Mouse (Mus musculus) heart, adult 2 months (tissue): ENCODE results near the gene Troap. TPM values are rescaled to one million over a fixed set of nuclear protein-coding genes. Genes with fewer than 3 reads are reported as not detected.

Experiments used
- DNase-seq, 2 experiments: peaks; one replicate each; pipeline ENCODE4 v3.0.0; 2021
- H3K27ac ChIP-seq: fragments of 200-600 bp; 2 replicates; pipeline ENCODE4 v1.8.1; 2022
- H3K27me3 ChIP-seq: fragments of 200-500 bp; 2 replicates; pipeline ENCODE4 v1.6.1; 2012; ENCODE audit warnings: mild to moderate bottlenecking, low read length, inconsistent platforms, mixed read lengths; ENCODE audit not compliant: control insufficient read depth, insufficient read depth
- H3K36me3 ChIP-seq: fragments of 200-500 bp; 2 replicates; pipeline ENCODE4 v1.6.1; 2012; ENCODE audit warnings: low read length, inconsistent platforms; ENCODE audit not compliant: control insufficient read depth, insufficient read depth
- H3K4me1 ChIP-seq: fragments of 200-500 bp; 2 replicates; pipeline ENCODE4 v1.6.1; 2011; ENCODE audit warnings: low read length; ENCODE audit not compliant: control insufficient read depth, insufficient read depth
- H3K4me3 ChIP-seq: fragments of 200-600 bp; 2 replicates; pipeline ENCODE4 v1.8.1; 2022
- H3K79me2 ChIP-seq: fragments of 200-500 bp; replicated peaks from 2 replicates; pipeline ENCODE4 v1.6.1; 2012; ENCODE audit warnings: mild to moderate bottlenecking, inconsistent platforms, low read length, moderate library complexity, mixed read lengths; ENCODE audit not compliant: control insufficient read depth, insufficient read depth
- H3K9ac ChIP-seq: fragments of 200-500 bp; 2 replicates; pipeline ENCODE4 v1.6.1; 2012; ENCODE audit warnings: low read depth, mild to moderate bottlenecking, control low read depth, inconsistent platforms, low read length, mixed read lengths
- CTCF ChIP-seq: fragments of 200-600 bp; IDR thresholded peaks from 2 replicates; pipeline ENCODE4 v1.8.1; 2022; ENCODE audit warnings: antibody characterized with exemption, mild to moderate bottlenecking, moderate library complexity
- EP300 ChIP-seq: fragments of 200-500 bp; IDR thresholded peaks from 2 replicates; pipeline ENCODE4 v1.6.1; 2011; ENCODE audit warnings: low read depth, low read length, control low read depth; ENCODE audit not compliant: insufficient read depth
- POLR2A ChIP-seq: fragments of 200-500 bp; IDR thresholded peaks from 2 replicates; pipeline ENCODE4 v1.6.1; 2011; ENCODE audit warnings: mild to moderate bottlenecking, low read depth, low read length, control low read depth; ENCODE audit not compliant: insufficient read depth
- WGBS: fragments of 180-500 bp; shearing (Covaris S2); methylation state at CpG from one replicate; pipeline ENCODE4 v1.1.7; 2018; 5-methylcytosine and 5-hydroxymethylcytosine counted together
- intact Hi-C: fragments of 180-260 bp; cut with DNase I; formaldehyde crosslinking; loops from one replicate; pipeline ENCODE4 v1.15.1; 2025
- polyA plus RNA-seq: library from polyadenylated mRNA; depleted of rRNA; stranded (reverse); fragments of >200 nt; gene quantifications from 2 replicates; pipeline ENCODE4 v1.2.3, GENCODE M21; 2012
- total RNA-seq, 2 experiments: library from RNA; stranded (reverse); gene quantifications; 2 replicates each; pipeline ENCODE4 v1.2.3; 2021

Troap gene
- total and polyA plus RNA-seq, 3 experiments, result 0.31 to 0.53 TPM; not detected in 1

DNA sequence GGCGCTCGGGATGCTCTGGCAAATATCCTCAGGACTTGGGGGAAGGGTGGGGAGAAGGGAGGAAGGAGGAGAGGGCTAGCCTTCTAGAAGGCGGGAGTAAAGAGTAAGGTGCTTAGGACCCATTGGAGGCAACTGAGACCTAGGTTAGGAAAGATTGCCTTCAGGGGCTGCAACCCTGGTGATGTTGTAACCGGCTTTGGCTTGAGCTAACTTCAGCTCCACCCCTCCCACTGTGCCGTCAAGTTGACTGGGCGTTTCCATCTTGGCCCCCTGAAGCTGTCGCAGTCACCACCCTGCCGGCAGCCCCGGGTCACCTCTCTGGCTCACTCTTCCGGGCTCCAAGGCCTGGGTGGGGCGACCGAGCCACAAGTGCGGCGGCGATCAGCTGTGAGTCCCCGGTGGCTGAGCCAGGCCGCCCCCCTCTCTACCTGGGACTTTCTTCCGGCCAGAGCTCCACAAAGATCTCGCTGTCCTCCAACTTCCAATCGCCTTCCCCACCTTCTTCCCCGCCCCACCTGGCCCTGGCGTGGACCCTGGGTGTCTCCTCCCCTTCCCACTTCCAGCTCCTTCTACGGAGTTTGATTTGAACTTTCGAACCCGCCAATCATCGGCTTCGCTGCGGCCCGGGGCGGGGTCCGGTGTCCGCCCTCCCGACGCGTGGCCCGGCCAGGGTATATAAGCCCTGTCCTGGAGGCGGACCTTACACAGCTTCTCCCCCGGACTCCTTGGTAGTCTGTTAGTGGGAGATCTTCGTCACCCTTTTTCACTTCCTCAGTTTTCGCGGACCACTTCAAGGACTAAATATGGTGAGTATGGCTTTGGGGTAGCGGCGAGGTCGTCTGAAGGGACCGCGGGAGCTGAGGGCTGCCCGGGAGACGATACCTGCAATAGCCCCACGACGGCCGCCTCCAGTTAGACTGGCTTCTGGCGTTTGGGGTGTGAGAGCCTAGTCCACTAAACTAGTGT lies 44.5 kb upstream of the Troap start, which contains the start of gene Tuba1c:
Gene Tuba1c (plus strand): TSS at position 273 of the 966 bp plus-strand sequence.
- Histone ChIP-seq H3K27me3 (no peaks in the 10 kb centered on the region), H3K79me2 (no peaks in the 10 kb centered on the region; the same call in 1 of the 2 replicates), H3K36me3 (peaks cover 4% of the 10 kb centered on the region), H3K27ac (peak within 1 kb of the TSS; percentile 82), H3K9ac (peak within 1 kb of the TSS; percentile 69), H3K4me1 (peaks cover 6% of the 10 kb centered on the region), H3K4me3 (peak within 1 kb of the TSS; percentile 82)
- peak; percentile 91 to 95 for DNase-seq
- intact Hi-C loops, result no loop called here
- WGBS, result under 1% methylated on average over 51 of the region's 52 CpGs
- TF ChIP-seq CTCF (no peak), EP300 (no peak), POLR2A (peak; percentile 96)

DNA sequence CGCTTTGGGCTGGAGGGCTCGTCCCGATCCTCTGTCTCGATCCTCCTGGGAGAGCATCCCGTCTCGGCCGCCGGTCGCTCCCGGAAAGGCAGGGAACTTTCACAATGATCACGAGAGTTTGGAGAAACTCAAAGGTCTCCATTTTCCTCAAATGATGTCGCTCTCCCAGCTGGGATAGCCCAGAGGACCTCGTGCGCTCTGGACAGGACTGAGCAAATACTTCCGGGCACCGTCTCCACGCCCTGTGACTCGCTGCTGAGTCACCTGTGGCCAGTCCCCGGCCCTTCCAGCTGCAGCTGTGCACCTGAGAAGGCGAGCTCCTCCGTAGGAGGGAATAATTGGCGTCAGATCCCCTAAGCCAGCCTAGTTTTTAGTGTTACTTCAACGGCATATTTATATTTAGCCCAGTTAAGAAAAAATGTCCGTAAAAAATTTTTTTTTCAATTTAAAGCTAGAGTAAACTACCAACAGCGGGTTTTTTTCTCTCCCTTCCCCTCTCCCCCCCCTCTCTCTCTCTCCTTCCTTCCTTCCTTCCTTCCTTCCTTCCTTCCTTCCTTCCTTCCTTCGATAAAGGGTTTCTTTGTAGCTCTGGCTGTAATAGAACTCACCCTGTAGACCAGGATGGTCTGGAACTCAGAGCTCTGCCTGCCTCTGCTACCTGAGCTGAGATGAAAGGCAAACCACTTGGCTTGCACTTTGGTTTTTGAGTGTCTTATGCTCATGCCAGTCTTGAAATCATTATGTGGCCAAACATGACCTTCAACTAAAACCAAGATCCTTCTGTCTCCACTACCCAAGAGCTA lies 43.6 kb upstream of the Troap start:
- 4% methylated on average over 26 of the region's 26 CpGs for WGBS
- peak overlapping the region; percentile 69 for H3K9ac ChIP-seq
- intact Hi-C loops, result no loop called here
- no peaks in the 10 kb centered on the region for H3K27me3 ChIP-seq
- H3K4me1 ChIP-seq, result peaks cover 6% of the 10 kb centered on the region
- H3K79me2 ChIP-seq, result no peaks in the 10 kb centered on the region; the same call in 1 of the 2 replicates
- TF ChIP-seq POLR2A, result no peak
- TF ChIP-seq CTCF, result no peak
- no peak for TF ChIP-seq EP300
- peak overlapping the region; percentile 82 for H3K4me3 ChIP-seq
- DNase-seq, result peak; percentile 64 to 65
- H3K27ac ChIP-seq, result peak overlapping the region; percentile 82
- peaks cover 9% of the 10 kb centered on the region for H3K36me3 ChIP-seq

DNA sequence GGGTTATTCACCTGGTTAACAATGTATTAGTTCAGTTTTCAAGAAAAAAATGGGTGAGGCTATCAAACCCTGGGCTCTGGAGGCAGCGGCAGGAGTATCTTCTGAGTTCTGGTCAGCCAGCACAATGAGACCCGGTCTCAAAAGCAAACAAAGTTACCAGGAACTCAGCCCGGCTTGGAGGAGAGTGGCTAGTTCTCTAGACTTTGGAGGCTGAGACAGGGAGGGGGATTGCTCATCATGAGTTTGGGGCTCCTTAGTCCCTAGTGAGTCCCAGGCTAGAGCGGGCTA lies 43.0 kb upstream of the Troap start:
- peaks cover 6% of the 10 kb centered on the region for H3K4me1 ChIP-seq
- no peak for DNase-seq
- 60% methylated on average over 4 of the region's 4 CpGs for WGBS

DNA sequence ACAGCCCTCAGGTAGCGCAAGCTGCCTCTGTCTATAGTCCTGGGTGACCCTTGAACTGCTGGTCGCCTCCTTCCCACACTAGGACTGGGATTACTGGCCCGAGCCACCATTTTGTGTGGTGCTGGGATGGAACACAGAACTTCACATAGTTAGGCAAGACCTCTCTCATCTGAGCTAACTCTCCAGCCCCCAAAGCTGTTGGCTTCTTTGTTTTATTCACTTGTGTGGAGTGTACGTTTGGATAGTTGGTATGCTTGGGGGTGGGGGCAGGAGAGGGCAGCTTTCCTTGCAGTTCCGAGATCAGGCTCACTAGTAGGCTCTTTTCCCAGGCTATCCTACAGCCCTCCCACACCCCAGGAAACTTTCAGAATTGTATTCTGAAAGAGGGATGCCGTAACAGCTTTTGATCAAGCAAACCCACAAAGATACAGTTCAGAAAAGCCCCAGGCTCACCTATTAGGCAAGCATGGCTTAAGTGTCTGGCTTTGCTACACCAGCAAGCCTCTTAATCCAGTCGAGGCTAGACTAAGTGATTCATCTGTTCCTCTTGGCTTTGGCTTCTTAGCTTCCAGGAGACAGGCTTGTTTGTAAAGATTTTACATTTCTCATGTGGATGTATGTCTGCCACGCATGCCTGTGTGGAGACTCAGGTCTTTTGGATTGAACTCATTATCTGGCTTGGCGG lies 42.2 kb upstream of the Troap start:
- H3K79me2 ChIP-seq, result no peaks in the 10 kb centered on the region; the same call in 1 of the 2 replicates
- H3K4me1 ChIP-seq, result peaks cover 6% of the 10 kb centered on the region
- no peak overlapping the region for H3K9ac ChIP-seq
- H3K27me3 ChIP-seq, result no peaks in the 10 kb centered on the region
- H3K27ac ChIP-seq, result no peak overlapping the region
- TF ChIP-seq EP300, result no peak
- no peak for TF ChIP-seq CTCF
- no peak for TF ChIP-seq POLR2A
- intact Hi-C loops, result no loop called here
- no peak for DNase-seq
- H3K4me3 ChIP-seq, result no peak overlapping the region
- H3K36me3 ChIP-seq, result peaks cover 9% of the 10 kb centered on the region
- WGBS, result 66% methylated on average over 9 of the region's 9 CpGs

More for the DNA sequence above, 43.0 kb upstream of the Troap start:
- no peak overlapping the region; the same call in 1 of the 2 replicates for H3K9ac ChIP-seq
- intact Hi-C loops, result no loop called here
- H3K27me3 ChIP-seq, result no peaks in the 10 kb centered on the region
- TF ChIP-seq CTCF (no peak), EP300 (no peak), POLR2A (no peak)
- peaks cover 9% of the 10 kb centered on the region for H3K36me3 ChIP-seq
- H3K4me3 ChIP-seq, result no peak overlapping the region; the same call in 1 of the 2 replicates
- no peak overlapping the region for H3K27ac ChIP-seq
- H3K79me2 ChIP-seq, result no peaks in the 10 kb centered on the region; the same call in 1 of the 2 replicates

GRCm38 (mm10) chr15:99032726-99033250 lies 41.6 kb upstream of the Troap start:
- Histone ChIP-seq H3K4me3 (no peak overlapping the region), H3K36me3 (peaks cover 9% of the 10 kb centered on the region), H3K9ac (no peak overlapping the region), H3K27me3 (no peaks in the 10 kb centered on the region), H3K4me1 (peaks cover 6% of the 10 kb centered on the region), H3K79me2 (no peaks in the 10 kb centered on the region; the same call in 1 of the 2 replicates), H3K27ac (no peak overlapping the region)
- DNase-seq, result no peak
- 49% methylated on average over 7 of the region's 7 CpGs for WGBS
- TF ChIP-seq CTCF, result no peak
- no peak for TF ChIP-seq POLR2A
- TF ChIP-seq EP300, result no peak
- intact Hi-C loops, result no loop called here
